Mouse (Mus musculus) limb, embryonic 11.5 days (tissue): Measurements from ENCODE around the gene Ing2. TPM values are rescaled to one million over a fixed set of nuclear protein-coding genes. Genes with fewer than 3 reads are reported as not detected.

ENCODE experiments used
- ATAC-seq: fragments of 200-750 bp; cut with Nextera tagmentation; 2 replicates; pipeline ENCODE4 v1.8.0; 2017; ENCODE audit warnings: low read depth; ENCODE audit not compliant: insufficient number of reproducible peaks, low FRiP score, low TSS enrichment
- DNase-seq: peaks from one replicate; pipeline ENCODE4 v3.0.0-alpha.2; 2015; ENCODE audit warnings: low spot score
- H3K27ac ChIP-seq: fragments of 300-500 bp; sonication (generic); replicated peaks from 2 replicates; pipeline ENCODE4 v1.5.1; 2014; ENCODE audit warnings: low read depth, mild to moderate bottlenecking, low read length
- H3K27me3 ChIP-seq: fragments of 300-500 bp; sonication (generic); 2 replicates; pipeline ENCODE4 v1.6.1; 2014; ENCODE audit warnings: mild to moderate bottlenecking, low read length, mixed read lengths; ENCODE audit not compliant: control insufficient read depth, insufficient read depth
- H3K36me3 ChIP-seq: fragments of 300-500 bp; sonication (generic); 2 replicates; pipeline ENCODE4 v1.6.1; 2014; ENCODE audit warnings: mild to moderate bottlenecking, low read length, moderate library complexity, mixed read lengths; ENCODE audit not compliant: control insufficient read depth, insufficient read depth
- H3K4me1 ChIP-seq: fragments of 300-500 bp; sonication (generic); 2 replicates; pipeline ENCODE4 v1.6.1; 2014; ENCODE audit warnings: low read length, mixed read lengths; ENCODE audit not compliant: control insufficient read depth, insufficient read depth
- H3K4me2 ChIP-seq: fragments of 300-500 bp; sonication (generic); 2 replicates; pipeline ENCODE4 v1.6.1; 2014; ENCODE audit warnings: low read depth, mild to moderate bottlenecking, moderate library complexity; ENCODE audit not compliant: severe bottlenecking
- H3K4me3 ChIP-seq: fragments of 300-500 bp; sonication (generic); 2 replicates; pipeline ENCODE4 v1.5.1; 2014; ENCODE audit warnings: low read depth, low read length
- H3K9ac ChIP-seq: fragments of 300-500 bp; sonication (generic); 2 replicates; pipeline ENCODE4 v1.6.1; 2014; ENCODE audit warnings: mild to moderate bottlenecking, low read length
- H3K9me3 ChIP-seq: fragments of 300-500 bp; sonication (generic); 2 replicates; pipeline ENCODE4 v1.6.1; 2016; ENCODE audit warnings: low read length; ENCODE audit not compliant: control insufficient read depth
- WGBS: fragments of 180-500 bp; shearing (Covaris S2); extraction: QIAGEN DNeasy Blood & Tissue Kit; methylation state at CpG from one replicate; pipeline ENCODE4 v1.1.7; 2014; 5-methylcytosine and 5-hydroxymethylcytosine counted together
- polyA plus RNA-seq: library from polyadenylated mRNA; unstranded; fragments of >200 nt; fragmentation: Nextera tagmentation; extraction: Ambion mirVana; gene quantifications from 2 replicates; pipeline ENCODE4 v1.2.1, GENCODE M21; 2014

Ing2 gene
- polyA plus RNA-seq, 1 experiment from 2014 or later: 12.1 TPM

- Histone ChIP-seq H3K4me2 (no peak overlapping the region), H3K36me3 (no peaks in the 10 kb centered on the region), H3K9ac (no peak overlapping the region), H3K4me1 (no peaks in the 10 kb centered on the region), H3K9me3 (no peaks in the 10 kb centered on the region), H3K4me3 (no peak overlapping the region), H3K27me3 (no peaks in the 10 kb centered on the region), H3K27ac (no peak overlapping the region)
- WGBS: 90% methylated on average over 9 of the region's 9 CpGs
- DNase-seq (no peak), ATAC-seq (no peak)
Measured at GRCm38 (mm10) chr8:47683994-47684393, 8.6 kb upstream of the Ing2 start.

GRCm38 (mm10) chr8:47680306-47680705 is 5.0 kb upstream of the Ing2 start:
- H3K4me2 ChIP-seq: no peak overlapping the region
- no peak overlapping the region for H3K4me3 ChIP-seq
- no peak overlapping the region for H3K27ac ChIP-seq
- no peaks in the 10 kb centered on the region for H3K36me3 ChIP-seq
- no peaks in the 10 kb centered on the region for H3K9me3 ChIP-seq
- H3K9ac ChIP-seq: no peak overlapping the region
- no peaks in the 10 kb centered on the region for H3K4me1 ChIP-seq
- no peaks in the 10 kb centered on the region for H3K27me3 ChIP-seq
- ATAC-seq: no peak
- no peak for DNase-seq
- WGBS: 91% methylated on average over 4 of the region's 4 CpGs

- H3K27ac ChIP-seq: no peak overlapping the region
- no peak for ATAC-seq
Measured at GRCm38 (mm10) chr8:47679603-47680002, 4.2 kb upstream of the Ing2 start.

GRCm38 (mm10) chr8:47676631-47677030 is 1.3 kb upstream of the Ing2 start:
- H3K27ac ChIP-seq: no peak overlapping the region
- H3K4me3 ChIP-seq: peak overlapping the region; percentile 94; the same call in 1 of the 2 replicates
- no peaks in the 10 kb centered on the region for H3K36me3 ChIP-seq
- H3K4me2 ChIP-seq: peak overlapping the region; percentile 67
- H3K27me3 ChIP-seq: no peaks in the 10 kb centered on the region
- no peaks in the 10 kb centered on the region for H3K4me1 ChIP-seq
- H3K9ac ChIP-seq: no peak overlapping the region
- ATAC-seq (no peak), DNase-seq (no peak)
- WGBS: 72% methylated on average over 2 of the region's 2 CpGs
- H3K9me3 ChIP-seq: no peaks in the 10 kb centered on the region

More at GRCm38 (mm10) chr8:47679603-47680002, 4.2 kb upstream of the Ing2 start:
- H3K4me3 ChIP-seq: no peak overlapping the region
- no peak overlapping the region for H3K4me2 ChIP-seq
- no peaks in the 10 kb centered on the region for H3K27me3 ChIP-seq
- no peak overlapping the region for H3K9ac ChIP-seq
- H3K4me1 ChIP-seq: no peaks in the 10 kb centered on the region
- DNase-seq: no peak
- no peaks in the 10 kb centered on the region for H3K9me3 ChIP-seq
- 79% methylated on average over 1 of the region's 1 CpGs for WGBS
- no peaks in the 10 kb centered on the region for H3K36me3 ChIP-seq

GRCm38 (mm10) chr8:47676224-47676623 is 868 bp upstream of the Ing2 start:
- H3K36me3 ChIP-seq: no peaks in the 10 kb centered on the region
- H3K4me1 ChIP-seq: no peaks in the 10 kb centered on the region
- H3K4me2 ChIP-seq: peak overlapping the region; percentile 67
- H3K4me3 ChIP-seq: peak overlapping the region; percentile 94
- peak overlapping the region; percentile 91 for H3K9ac ChIP-seq
- peak; percentile 37 for DNase-seq
- H3K9me3 ChIP-seq: no peaks in the 10 kb centered on the region
- no peak for ATAC-seq
- no peaks in the 10 kb centered on the region for H3K27me3 ChIP-seq
- H3K27ac ChIP-seq: no peak overlapping the region
- WGBS: 2% methylated on average over 15 of the region's 15 CpGs

GRCm38 (mm10) chr8:47675786-47676185 is 430 bp upstream of the Ing2 start:
- WGBS: under 1% methylated on average over 20 of the region's 20 CpGs
- H3K4me2 ChIP-seq: peak overlapping the region; percentile 67
- no peaks in the 10 kb centered on the region for H3K36me3 ChIP-seq
- peak; percentile 2 for ATAC-seq
- H3K9me3 ChIP-seq: no peaks in the 10 kb centered on the region
- peak overlapping the region; percentile 94 for H3K27ac ChIP-seq
- H3K4me3 ChIP-seq: peak overlapping the region; percentile 94
- H3K9ac ChIP-seq: peak overlapping the region; percentile 91
- DNase-seq: peak; percentile 70
- no peaks in the 10 kb centered on the region for H3K27me3 ChIP-seq
- no peaks in the 10 kb centered on the region for H3K4me1 ChIP-seq

GRCm38 (mm10) chr8:47674140-47674776 is 1.1 kb downstream of the Ing2 start:
- peak overlapping the region; percentile 80 for H3K9ac ChIP-seq
- peak overlapping the region; percentile 48; the same call in 1 of the 2 replicates for H3K27ac ChIP-seq
- DNase-seq (no peak), ATAC-seq (peak; percentile 40)
- H3K36me3 ChIP-seq: no peaks in the 10 kb centered on the region
- no peaks in the 10 kb centered on the region for H3K4me1 ChIP-seq
- no peaks in the 10 kb centered on the region for H3K9me3 ChIP-seq
- peak overlapping the region; percentile 94 for H3K4me3 ChIP-seq
- H3K4me2 ChIP-seq: peak overlapping the region; percentile 81
- H3K27me3 ChIP-seq: no peaks in the 10 kb centered on the region
- WGBS: 0% methylated on average over 43 of the region's 59 CpGs

GRCm38 (mm10) chr8:47673317-47674139 is 1.8 kb downstream of the Ing2 start:
- no peaks in the 10 kb centered on the region for H3K4me1 ChIP-seq
- H3K9me3 ChIP-seq: no peaks in the 10 kb centered on the region
- H3K27me3 ChIP-seq: no peaks in the 10 kb centered on the region
- DNase-seq (peak; percentile 95), ATAC-seq (peak; percentile 55)
- H3K36me3 ChIP-seq: no peaks in the 10 kb centered on the region
- peak overlapping the region; percentile 48; the same call in 1 of the 2 replicates for H3K27ac ChIP-seq
- under 1% methylated on average over 50 of the region's 53 CpGs for WGBS
- peak overlapping the region; percentile 94 for H3K4me3 ChIP-seq
- H3K9ac ChIP-seq: peak overlapping the region; percentile 80
- H3K4me2 ChIP-seq: peak overlapping the region; percentile 81
